Mouse (Mus musculus): ENCODE data around the gene Zfp580. TPM values are rescaled to one million over a fixed set of nuclear protein-coding genes. Genes with fewer than 3 reads are reported as not detected.
"Not testable (repeated sequence)": the region's sequence is repeated elsewhere in the genome, so short reads cannot be mapped to it uniquely, and the experiment has no call there.

Gene Zfp580
- polyA plus RNA-seq, 1 experiment, result 37.9 TPM

DNA sequence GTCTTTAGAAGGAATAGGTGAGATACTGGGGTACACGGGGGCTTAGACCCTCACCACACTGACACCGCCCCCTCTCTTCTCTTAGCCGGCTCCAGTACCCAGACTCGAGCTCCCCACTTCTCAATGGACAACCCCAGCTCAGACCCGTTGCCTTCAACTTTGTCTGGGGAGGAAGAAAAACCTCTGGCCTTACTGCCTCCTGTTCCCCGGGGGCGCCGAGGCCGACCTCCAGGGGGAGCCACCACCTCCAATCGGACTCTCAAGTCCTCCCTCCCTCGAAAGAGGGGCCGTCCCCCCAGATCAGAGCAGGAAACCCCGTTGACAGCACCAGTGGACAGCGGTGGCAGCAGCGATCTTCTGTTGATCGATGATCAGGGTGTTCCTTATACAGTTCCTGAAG is 34.0 kb upstream of the Zfp580 start:
- DNase-seq, result no peak
- WGBS, result 92% methylated on average over 16 of the region's 16 CpGs

DNA sequence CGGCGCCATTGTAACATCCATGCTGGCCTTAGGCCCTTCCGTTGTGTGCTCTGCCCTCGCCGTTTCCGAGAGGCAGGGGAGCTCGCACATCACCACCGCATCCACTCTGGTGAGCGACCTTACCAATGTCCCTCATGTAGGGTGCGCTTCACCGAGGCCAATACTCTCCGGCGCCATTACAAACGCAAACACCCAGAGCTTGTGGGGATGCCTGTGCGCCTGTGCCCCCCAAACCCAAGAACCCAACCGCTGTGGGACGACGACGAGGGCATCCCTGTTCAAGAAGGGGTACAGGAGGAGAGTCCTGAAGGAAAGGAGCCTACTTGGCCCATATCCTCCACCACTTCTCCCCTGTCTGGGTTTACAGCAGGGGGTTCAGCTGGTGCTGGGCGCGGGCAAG is 33.4 kb upstream of the Zfp580 start:
- Histone ChIP-seq H3K4me1 (ENCODE audit: control insufficient read depth, insufficient read depth, low read length) (peaks cover 8% of the 10 kb centered on the region), H3K4me3 (replicated peaks; ENCODE audit: extremely low read depth, low read depth, low read length) (no peak overlapping the region)
- WGBS, result 98% methylated on average over 21 of the region's 21 CpGs
- TF ChIP-seq POLR2A (IDR thresholded peaks at IDR 0.05; ENCODE audit: borderline replicate concordance, extremely low read depth, low read depth, low read length), result no peak
- no peak for TF ChIP-seq CTCF (IDR thresholded peaks at IDR 0.05; ENCODE audit: insufficient read depth, low read length)
- no peak for DNase-seq

More for the DNA sequence above, 34.0 kb upstream of the Zfp580 start:
- Histone ChIP-seq H3K4me3 (replicated peaks; ENCODE audit: extremely low read depth, low read depth, low read length) (no peak overlapping the region), H3K4me1 (ENCODE audit: control insufficient read depth, insufficient read depth, low read length) (peaks cover 8% of the 10 kb centered on the region)
- TF ChIP-seq CTCF (IDR thresholded peaks at IDR 0.05; ENCODE audit: insufficient read depth, low read length), result no peak
- no peak for TF ChIP-seq POLR2A (IDR thresholded peaks at IDR 0.05; ENCODE audit: borderline replicate concordance, extremely low read depth, low read depth, low read length)

DNA sequence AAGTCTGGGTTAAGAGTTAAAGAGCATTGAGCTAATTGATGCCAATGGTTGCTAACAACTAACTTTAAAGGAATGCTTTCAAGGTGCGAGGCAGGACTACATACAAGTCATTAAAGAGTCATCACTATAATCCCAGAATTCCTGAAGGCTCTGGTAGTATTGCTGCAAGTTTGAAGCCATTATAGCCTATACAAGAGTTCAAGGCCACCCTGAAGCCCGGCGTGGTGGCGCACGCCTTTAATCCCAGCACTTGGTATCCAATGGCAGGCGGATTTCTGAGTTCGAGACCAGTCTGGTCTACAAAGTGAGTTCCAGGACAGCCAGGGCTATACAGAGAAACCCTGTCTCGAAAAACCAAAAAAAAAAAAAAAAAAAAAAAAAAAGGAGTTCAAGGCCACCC is 31.8 kb upstream of the Zfp580 start:
- not testable (repeated sequence) for H3K4me1 ChIP-seq (ENCODE audit: control insufficient read depth, insufficient read depth, low read length); H3K4me3 ChIP-seq (replicated peaks; ENCODE audit: extremely low read depth, low read depth, low read length); DNase-seq
- 22% methylated on average over 8 of the region's 8 CpGs for WGBS

DNA sequence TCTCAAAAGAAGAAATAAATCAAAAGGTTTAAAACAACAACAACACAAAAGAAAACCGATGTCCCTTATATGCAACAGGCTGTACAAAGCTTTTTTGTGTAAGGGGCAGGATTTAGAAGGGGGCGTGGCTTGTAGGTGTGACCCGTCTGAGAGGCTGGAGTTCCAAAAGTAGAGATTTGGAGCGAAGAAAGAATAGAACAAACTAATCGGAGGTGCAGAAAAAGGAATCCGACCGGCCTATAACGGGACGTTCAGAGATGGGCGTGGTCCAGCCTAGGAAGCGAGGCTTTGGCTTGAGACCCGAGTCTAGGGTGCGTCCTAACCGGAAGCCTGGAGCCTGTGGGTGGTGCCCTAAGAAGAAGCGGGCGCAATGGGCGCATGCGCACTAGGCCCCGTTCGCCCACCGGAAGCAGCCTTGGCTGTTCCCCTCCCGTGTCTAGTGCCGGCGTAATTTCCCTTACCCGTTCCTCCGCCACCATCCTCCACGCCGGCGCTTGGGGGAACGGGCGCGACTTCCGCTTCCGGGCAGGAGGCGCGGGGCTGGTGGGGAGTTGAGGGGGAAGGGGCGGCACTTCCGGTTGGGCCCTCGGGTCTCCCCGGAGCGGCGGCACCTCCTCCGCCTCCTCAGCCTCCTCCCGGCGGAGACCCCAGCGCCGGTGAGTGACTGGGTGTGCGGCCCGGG is 31.2 kb upstream of the Zfp580 start, which contains the start of the genes Zfp865 and Ccdc106:
Gene Zfp865 (plus strand): TSS at position 377 of the 682 bp plus-strand sequence.
Gene Ccdc106 (plus strand): TSS at position 554 of the 682 bp plus-strand sequence.
- DNase-seq, result peak; percentile 97
- Histone ChIP-seq H3K4me1 (ENCODE audit: control insufficient read depth, insufficient read depth, low read length) (peaks cover 5% of the 10 kb centered on the region), H3K4me3 (replicated peaks; ENCODE audit: extremely low read depth, low read depth, low read length) (peak within 1 kb of the TSS; percentile 26)
- WGBS, result under 1% methylated on average over 49 of the region's 49 CpGs
- TF ChIP-seq POLR2A (IDR thresholded peaks at IDR 0.05; ENCODE audit: borderline replicate concordance, extremely low read depth, low read depth, low read length) (peak; percentile 86; the same call in 1 of the 2 replicates), CTCF (IDR thresholded peaks at IDR 0.05; ENCODE audit: insufficient read depth, low read length) (no peak)

DNA sequence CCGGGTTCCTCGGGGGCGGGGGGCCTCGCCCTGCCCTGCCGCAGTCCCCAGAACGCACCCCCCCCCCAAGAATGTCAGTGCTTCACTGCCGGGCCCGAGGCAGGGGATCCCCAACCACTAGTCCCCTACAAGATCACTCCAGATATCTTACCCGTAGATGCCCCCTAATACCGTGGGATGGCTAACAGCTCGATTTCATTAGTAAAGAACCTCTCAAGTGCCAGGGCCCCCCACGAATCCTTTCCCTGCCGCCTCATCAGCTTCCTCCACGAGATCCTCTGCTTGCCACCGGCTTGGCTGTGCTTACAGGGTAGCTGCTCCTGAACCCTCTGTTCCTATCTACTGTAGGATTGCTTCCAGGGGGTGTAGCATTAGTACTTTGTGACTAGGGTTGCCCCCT is 30.7 kb upstream of the Zfp580 start:
- Histone ChIP-seq H3K4me3 (replicated peaks; ENCODE audit: extremely low read depth, low read depth, low read length) (peak overlapping the region; percentile 26), H3K4me1 (ENCODE audit: control insufficient read depth, insufficient read depth, low read length) (peaks cover 6% of the 10 kb centered on the region)
- TF ChIP-seq POLR2A (IDR thresholded peaks at IDR 0.05; ENCODE audit: borderline replicate concordance, extremely low read depth, low read depth, low read length) (no peak), CTCF (IDR thresholded peaks at IDR 0.05; ENCODE audit: insufficient read depth, low read length) (no peak)
- WGBS, result under 1% methylated on average over 15 of the region's 15 CpGs
- no peak for DNase-seq

DNA sequence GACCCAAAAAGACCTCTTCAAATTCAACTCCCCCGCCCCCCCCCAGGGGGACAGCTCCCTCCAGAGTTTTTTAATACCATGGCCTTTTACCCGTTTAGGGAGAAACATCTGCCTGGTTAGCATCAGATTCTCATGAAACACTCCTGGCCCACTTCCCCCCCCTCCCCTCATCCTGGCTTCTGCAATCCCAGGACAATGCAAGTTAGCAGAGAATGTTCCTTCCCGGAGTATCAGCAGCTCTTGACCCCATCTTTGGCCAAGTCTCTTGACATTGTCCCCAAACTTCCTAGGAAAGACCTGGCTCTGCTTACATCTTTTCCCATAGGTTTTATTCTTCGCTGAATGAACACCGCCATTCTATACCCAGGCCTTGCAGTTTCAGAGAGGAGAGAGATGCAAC is 30.1 kb upstream of the Zfp580 start:
- Histone ChIP-seq H3K4me3 (replicated peaks; ENCODE audit: extremely low read depth, low read depth, low read length) (no peak overlapping the region), H3K4me1 (ENCODE audit: control insufficient read depth, insufficient read depth, low read length) (peaks cover 6% of the 10 kb centered on the region)
- DNase-seq, result no peak
- TF ChIP-seq CTCF (IDR thresholded peaks at IDR 0.05; ENCODE audit: insufficient read depth, low read length), result no peak
- TF ChIP-seq POLR2A (IDR thresholded peaks at IDR 0.05; ENCODE audit: borderline replicate concordance, extremely low read depth, low read depth, low read length), result no peak
- WGBS, result 36% methylated on average over 5 of the region's 5 CpGs

DNA sequence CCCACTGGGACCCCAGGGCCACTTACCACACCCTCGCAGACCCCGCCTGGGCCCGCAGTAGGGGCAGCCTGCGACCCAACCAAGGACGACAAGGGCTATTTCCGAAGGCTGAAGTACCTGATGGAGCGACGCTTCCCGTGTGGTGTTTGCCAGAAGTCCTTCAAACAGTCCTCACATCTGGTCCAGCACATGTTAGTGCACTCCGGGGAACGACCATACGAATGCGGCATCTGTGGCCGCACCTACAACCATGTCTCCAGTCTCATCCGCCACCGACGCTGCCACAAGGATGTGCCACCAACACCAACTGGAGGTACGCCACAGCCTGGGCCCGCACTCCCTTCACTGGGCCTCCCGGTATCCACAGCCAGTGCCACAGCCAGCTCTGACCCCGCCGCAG is 21.8 kb upstream of the Zfp580 start:
- Histone ChIP-seq H3K4me3 (replicated peaks; ENCODE audit: extremely low read depth, low read depth, low read length) (no peak overlapping the region), H3K4me1 (ENCODE audit: control insufficient read depth, insufficient read depth, low read length) (0 out of 2 replicates have a peak, but pooled peaks cover 2% of the 10 kb centered on the region)
- DNase-seq, result no peak
- no peak for TF ChIP-seq POLR2A (IDR thresholded peaks at IDR 0.05; ENCODE audit: borderline replicate concordance, extremely low read depth, low read depth, low read length)
- TF ChIP-seq CTCF (IDR thresholded peaks at IDR 0.05; ENCODE audit: insufficient read depth, low read length), result no peak
- WGBS, result 97% methylated on average over 22 of the region's 22 CpGs

DNA sequence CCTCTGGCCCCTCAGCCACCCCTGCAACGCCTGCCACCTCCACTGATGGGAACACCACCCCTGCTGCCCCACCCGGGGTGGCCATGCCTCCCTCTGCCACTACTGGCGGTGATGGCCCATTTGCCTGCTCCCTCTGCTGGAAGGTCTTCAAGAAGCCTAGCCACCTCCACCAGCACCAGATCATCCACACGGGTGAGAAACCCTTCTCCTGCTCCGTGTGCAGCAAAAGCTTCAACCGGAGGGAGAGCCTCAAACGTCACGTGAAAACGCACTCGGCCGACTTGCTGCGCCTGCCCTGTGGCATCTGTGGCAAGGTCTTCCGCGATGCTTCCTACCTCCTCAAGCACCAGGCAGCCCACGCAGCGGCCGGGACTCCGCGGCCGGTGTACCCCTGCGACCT is 21.4 kb upstream of the Zfp580 start:
- no peak for DNase-seq
- H3K4me3 ChIP-seq (replicated peaks; ENCODE audit: extremely low read depth, low read depth, low read length), result no peak overlapping the region
- no peak for TF ChIP-seq POLR2A (IDR thresholded peaks at IDR 0.05; ENCODE audit: borderline replicate concordance, extremely low read depth, low read depth, low read length)
- TF ChIP-seq CTCF (IDR thresholded peaks at IDR 0.05; ENCODE audit: insufficient read depth, low read length), result no peak
- 95% methylated on average over 21 of the region's 21 CpGs for WGBS
- H3K4me1 ChIP-seq (ENCODE audit: control insufficient read depth, insufficient read depth, low read length), result 0 out of 2 replicates have a peak, but pooled peaks cover 2% of the 10 kb centered on the region

DNA sequence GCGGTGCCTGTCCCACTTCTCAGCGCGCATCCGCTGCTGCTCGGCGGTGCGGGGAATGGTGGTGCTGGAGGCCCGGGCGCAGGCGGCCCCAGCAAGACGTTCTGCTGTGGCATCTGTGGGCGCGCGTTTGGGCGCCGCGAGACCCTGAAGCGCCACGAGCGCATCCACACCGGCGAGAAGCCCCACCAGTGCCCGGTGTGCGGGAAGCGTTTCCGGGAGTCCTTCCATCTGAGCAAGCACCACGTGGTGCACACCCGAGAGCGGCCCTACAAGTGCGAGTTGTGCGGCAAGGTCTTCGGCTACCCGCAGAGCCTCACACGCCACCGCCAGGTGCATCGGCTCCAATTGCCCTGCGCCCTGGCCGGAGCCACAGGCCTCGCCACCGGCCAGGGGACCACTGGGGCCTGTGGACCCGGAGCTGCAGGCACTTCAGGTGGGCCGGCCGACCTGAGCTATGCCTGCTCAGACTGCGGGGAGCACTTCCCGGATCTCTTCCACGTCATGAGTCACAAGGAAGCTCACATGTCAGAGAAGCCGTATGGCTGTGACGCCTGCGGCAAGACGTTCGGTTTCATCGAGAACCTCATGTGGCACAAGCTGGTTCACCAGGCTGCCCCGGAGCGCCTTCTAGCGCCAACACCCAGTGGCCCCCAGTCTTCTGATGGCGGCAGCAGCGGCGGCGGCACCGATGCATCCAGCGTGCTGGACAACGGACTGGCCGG is 20.6 kb upstream of the Zfp580 start:
- 92% methylated on average over 63 of the region's 63 CpGs for WGBS
- Histone ChIP-seq H3K4me1 (ENCODE audit: control insufficient read depth, insufficient read depth, low read length) (no peaks in the 10 kb centered on the region), H3K4me3 (replicated peaks; ENCODE audit: extremely low read depth, low read depth, low read length) (no peak overlapping the region)
- TF ChIP-seq CTCF (IDR thresholded peaks at IDR 0.05; ENCODE audit: insufficient read depth, low read length) (no peak), POLR2A (IDR thresholded peaks at IDR 0.05; ENCODE audit: borderline replicate concordance, extremely low read depth, low read depth, low read length) (no peak)
- DNase-seq, result no peak

DNA sequence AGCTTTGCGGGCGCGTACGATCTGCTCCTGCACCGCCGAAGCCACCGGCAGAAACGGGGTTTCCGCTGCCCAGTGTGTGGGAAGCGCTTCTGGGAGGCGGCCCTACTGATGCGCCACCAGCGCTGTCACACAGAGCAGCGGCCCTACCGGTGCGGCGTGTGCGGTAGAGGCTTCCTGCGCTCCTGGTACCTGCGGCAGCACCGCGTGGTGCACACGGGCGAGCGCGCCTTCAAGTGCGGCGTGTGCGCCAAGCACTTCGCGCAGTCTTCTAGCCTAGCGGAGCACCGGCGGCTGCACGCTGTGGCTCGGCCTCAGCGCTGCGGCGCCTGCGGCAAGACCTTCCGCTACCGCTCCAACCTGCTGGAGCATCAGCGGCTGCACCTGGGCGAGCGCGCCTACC is 19.8 kb upstream of the Zfp580 start:
- TF ChIP-seq POLR2A (IDR thresholded peaks at IDR 0.05; ENCODE audit: borderline replicate concordance, extremely low read depth, low read depth, low read length) (no peak), CTCF (IDR thresholded peaks at IDR 0.05; ENCODE audit: insufficient read depth, low read length) (no peak)
- no peaks in the 10 kb centered on the region for H3K4me1 ChIP-seq (ENCODE audit: control insufficient read depth, insufficient read depth, low read length)
- no peak overlapping the region for H3K4me3 ChIP-seq (replicated peaks; ENCODE audit: extremely low read depth, low read depth, low read length)
- DNase-seq, result no peak
- 90% methylated on average over 46 of the region's 46 CpGs for WGBS
